Mouse (Mus musculus) olfactory bulb, adult 2 months (tissue): ENCODE data around the gene Uhrf1bp1l.

Experiments used
- CTCF ChIP-seq: fragments of 200-500 bp; IDR thresholded peaks from 2 replicates; pipeline ENCODE4 v1.5.1; 2012; ENCODE audit warnings: low read depth, mild to moderate bottlenecking, low read length, moderate library complexity; ENCODE audit not compliant: insufficient read depth
- POLR2A ChIP-seq: fragments of 200-500 bp; IDR thresholded peaks from 2 replicates; pipeline ENCODE4 v1.6.1; 2012; ENCODE audit warnings: mild to moderate bottlenecking, low read depth, low read length, moderate library complexity; ENCODE audit not compliant: insufficient read depth

DNA sequence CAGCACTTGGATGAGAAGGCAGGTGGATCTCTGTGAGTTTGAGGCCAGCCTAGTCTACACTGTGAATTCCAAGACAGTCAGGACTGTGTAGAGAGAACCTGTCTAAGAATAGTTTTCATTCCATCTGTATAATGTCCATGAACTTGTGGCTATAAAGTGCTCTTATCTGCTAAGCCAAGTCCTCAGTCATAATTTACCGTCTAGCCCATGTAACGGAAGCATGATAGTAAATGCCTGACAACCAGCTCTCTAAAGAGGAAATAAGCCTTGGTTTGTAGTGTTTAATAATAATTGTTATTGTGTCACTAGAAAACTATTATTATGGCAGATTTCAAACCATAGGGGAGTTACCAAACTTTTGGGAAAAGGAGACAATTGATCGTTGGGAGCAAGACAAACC is 6.9 kb upstream of the Uhrf1bp1l start:
- TF ChIP-seq POLR2A = no peak
- no peak for TF ChIP-seq CTCF
